Mouse (Mus musculus): ENCODE results near the gene Frmd4a. TPM values are rescaled to one million over a fixed set of nuclear protein-coding genes. Genes with fewer than 3 reads are reported as not detected.

Gene Frmd4a
- total and polyA plus RNA-seq, 3 experiments = 10.4 to 21.0 (median 20.0) TPM

DNA sequence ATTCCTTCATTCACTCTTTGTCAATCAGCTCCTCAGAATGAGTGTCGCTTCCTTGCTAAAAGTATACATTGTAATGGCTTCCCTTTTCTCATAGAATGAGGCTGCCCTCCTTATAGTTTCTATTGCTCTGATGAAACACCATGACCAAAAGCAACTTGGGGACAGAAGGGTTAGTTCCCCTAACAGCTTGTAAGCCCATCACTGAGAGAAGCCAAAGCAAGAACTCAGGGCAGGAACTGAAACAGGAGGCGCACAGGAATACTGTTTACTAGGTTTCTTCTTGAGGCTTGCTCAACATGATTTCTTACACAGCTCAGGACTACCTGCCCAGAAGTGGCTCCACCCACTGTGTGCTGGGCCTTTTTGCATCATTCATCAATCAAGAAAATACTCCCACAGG is 273.0 kb downstream of the Frmd4a start:
- H3K79me2 ChIP-seq (replicated peaks; ENCODE audit: control insufficient read depth, insufficient read depth, low read length) = no peaks in the 10 kb centered on the region
- intact Hi-C loops (cut with DNase I) = no loop called here
- TF ChIP-seq EP300 (IDR thresholded peaks at IDR 0.05; ENCODE audit: insufficient read depth, low read depth, low read length) = no peak
- no peak for TF ChIP-seq CTCF (IDR thresholded peaks at IDR 0.05)
- TF ChIP-seq POLR2A (IDR thresholded peaks at IDR 0.05; ENCODE audit: insufficient read depth, low read depth, low read length) = no peak
- H3K4me1 ChIP-seq (ENCODE audit: control insufficient read depth, insufficient read depth, low read length) = no peaks in the 10 kb centered on the region
- H3K27ac ChIP-seq = no peak overlapping the region
- no peak overlapping the region for H3K9ac ChIP-seq (ENCODE audit: low read depth, low read length)
- WGBS = 97% methylated on average over 2 of the region's 2 CpGs
- DNase-seq = no peak
- H3K27me3 ChIP-seq (ENCODE audit: control insufficient read depth, insufficient read depth, low read length) = no peaks in the 10 kb centered on the region
- H3K36me3 ChIP-seq (ENCODE audit: control insufficient read depth, insufficient read depth, low read length) = no peaks in the 10 kb centered on the region
- no peak overlapping the region for H3K4me3 ChIP-seq

GRCm38 (mm10) chr2:4291100-4291499 is 273.6 kb downstream of the Frmd4a start:
- no peaks in the 10 kb centered on the region for H3K27me3 ChIP-seq (ENCODE audit: control insufficient read depth, insufficient read depth, low read length)
- DNase-seq = no peak
- H3K4me1 ChIP-seq (ENCODE audit: control insufficient read depth, insufficient read depth, low read length) = no peaks in the 10 kb centered on the region
- H3K4me3 ChIP-seq = no peak overlapping the region
- H3K9ac ChIP-seq (ENCODE audit: low read depth, low read length) = no peak overlapping the region
- H3K27ac ChIP-seq = no peak overlapping the region
- no peaks in the 10 kb centered on the region for H3K79me2 ChIP-seq (replicated peaks; ENCODE audit: control insufficient read depth, insufficient read depth, low read length)
- no peaks in the 10 kb centered on the region for H3K36me3 ChIP-seq (ENCODE audit: control insufficient read depth, insufficient read depth, low read length)
- intact Hi-C loops (cut with DNase I) = no loop called here
- TF ChIP-seq POLR2A (IDR thresholded peaks at IDR 0.05; ENCODE audit: insufficient read depth, low read depth, low read length) (no peak), CTCF (IDR thresholded peaks at IDR 0.05) (no peak), EP300 (IDR thresholded peaks at IDR 0.05; ENCODE audit: insufficient read depth, low read depth, low read length) (no peak)
- WGBS = 67% methylated on average over 2 of the region's 2 CpGs

- Histone ChIP-seq H3K9ac (ENCODE audit: low read depth, low read length) (no peak overlapping the region), H3K27me3 (ENCODE audit: control insufficient read depth, insufficient read depth, low read length) (no peaks in the 10 kb centered on the region), H3K79me2 (replicated peaks; ENCODE audit: control insufficient read depth, insufficient read depth, low read length) (no peaks in the 10 kb centered on the region), H3K4me1 (ENCODE audit: control insufficient read depth, insufficient read depth, low read length) (no peaks in the 10 kb centered on the region), H3K27ac (no peak overlapping the region), H3K36me3 (ENCODE audit: control insufficient read depth, insufficient read depth, low read length) (no peaks in the 10 kb centered on the region), H3K4me3 (no peak overlapping the region)
- intact Hi-C loops (cut with DNase I) = no loop called here
- DNase-seq = no peak
- 92% methylated on average over 3 of the region's 3 CpGs for WGBS
- TF ChIP-seq POLR2A (IDR thresholded peaks at IDR 0.05; ENCODE audit: insufficient read depth, low read depth, low read length) (no peak), EP300 (IDR thresholded peaks at IDR 0.05; ENCODE audit: insufficient read depth, low read depth, low read length) (no peak), CTCF (IDR thresholded peaks at IDR 0.05) (no peak)
These were observed 274.2 kb downstream of the Frmd4a start for GRCm38 (mm10) chr2:4291671-4292070.

- Histone ChIP-seq H3K79me2 (replicated peaks; ENCODE audit: control insufficient read depth, insufficient read depth, low read length) (no peaks in the 10 kb centered on the region), H3K27me3 (ENCODE audit: control insufficient read depth, insufficient read depth, low read length) (no peaks in the 10 kb centered on the region), H3K36me3 (ENCODE audit: control insufficient read depth, insufficient read depth, low read length) (no peaks in the 10 kb centered on the region), H3K9ac (ENCODE audit: low read depth, low read length) (no peak overlapping the region), H3K4me1 (ENCODE audit: control insufficient read depth, insufficient read depth, low read length) (no peaks in the 10 kb centered on the region), H3K4me3 (no peak overlapping the region), H3K27ac (no peak overlapping the region)
- intact Hi-C loops (cut with DNase I) = no loop called here
- TF ChIP-seq EP300 (IDR thresholded peaks at IDR 0.05; ENCODE audit: insufficient read depth, low read depth, low read length) = no peak
- TF ChIP-seq CTCF (IDR thresholded peaks at IDR 0.05) = no peak
- no peak for TF ChIP-seq POLR2A (IDR thresholded peaks at IDR 0.05; ENCODE audit: insufficient read depth, low read depth, low read length)
- WGBS = 94% methylated on average over 1 of the region's 1 CpGs
- DNase-seq = no peak
These were observed 276.2 kb downstream of the Frmd4a start for GRCm38 (mm10) chr2:4293726-4294125.

- DNase-seq = no peak
- H3K9ac ChIP-seq (ENCODE audit: low read depth, low read length) = no peak overlapping the region
- no peaks in the 10 kb centered on the region for H3K36me3 ChIP-seq (ENCODE audit: control insufficient read depth, insufficient read depth, low read length)
- no peaks in the 10 kb centered on the region for H3K27me3 ChIP-seq (ENCODE audit: control insufficient read depth, insufficient read depth, low read length)
- no peak overlapping the region for H3K27ac ChIP-seq
- H3K79me2 ChIP-seq (replicated peaks; ENCODE audit: control insufficient read depth, insufficient read depth, low read length) = no peaks in the 10 kb centered on the region
- no peaks in the 10 kb centered on the region; the same call in 1 of the 2 replicates for H3K4me1 ChIP-seq (ENCODE audit: control insufficient read depth, insufficient read depth, low read length)
- TF ChIP-seq EP300 (IDR thresholded peaks at IDR 0.05; ENCODE audit: insufficient read depth, low read depth, low read length) (no peak), POLR2A (IDR thresholded peaks at IDR 0.05; ENCODE audit: insufficient read depth, low read depth, low read length) (no peak), CTCF (IDR thresholded peaks at IDR 0.05) (no peak)
- H3K4me3 ChIP-seq = no peak overlapping the region
- intact Hi-C loops (cut with DNase I) = no loop called here
These were observed 278.1 kb downstream of the Frmd4a start for GRCm38 (mm10) chr2:4295641-4296040.

- intact Hi-C loops (cut with DNase I) = no loop called here
- no peak for DNase-seq
- no peak for TF ChIP-seq CTCF (IDR thresholded peaks at IDR 0.05)
- TF ChIP-seq EP300 (IDR thresholded peaks at IDR 0.05; ENCODE audit: insufficient read depth, low read depth, low read length) = no peak
- TF ChIP-seq POLR2A (IDR thresholded peaks at IDR 0.05; ENCODE audit: insufficient read depth, low read depth, low read length) = no peak
- no peaks in the 10 kb centered on the region for H3K79me2 ChIP-seq (replicated peaks; ENCODE audit: control insufficient read depth, insufficient read depth, low read length)
- WGBS = 88% methylated on average over 10 of the region's 10 CpGs
- H3K27ac ChIP-seq = no peak overlapping the region
- H3K4me3 ChIP-seq = no peak overlapping the region
- H3K27me3 ChIP-seq (ENCODE audit: control insufficient read depth, insufficient read depth, low read length) = no peaks in the 10 kb centered on the region
- no peak overlapping the region for H3K9ac ChIP-seq (ENCODE audit: low read depth, low read length)
- no peaks in the 10 kb centered on the region for H3K36me3 ChIP-seq (ENCODE audit: control insufficient read depth, insufficient read depth, low read length)
- no peaks in the 10 kb centered on the region; the same call in 1 of the 2 replicates for H3K4me1 ChIP-seq (ENCODE audit: control insufficient read depth, insufficient read depth, low read length)
These were observed 279.4 kb downstream of the Frmd4a start for GRCm38 (mm10) chr2:4296881-4297280.
